Mouse (Mus musculus) hindbrain, embryonic 13.5 days (tissue): ENCODE data around the gene Maco1. TPM values are rescaled to one million over a fixed set of nuclear protein-coding genes. Genes with fewer than 3 reads are reported as not detected.

Experiments
- ATAC-seq: fragments of 200-750 bp; cut with Nextera tagmentation; 2 replicates; pipeline ENCODE4 v1.8.0; 2017; ENCODE audit warnings: moderate TSS enrichment; ENCODE audit not compliant: low FRiP score
- H3K27ac ChIP-seq: fragments of 300-500 bp; sonication (generic); 2 replicates; pipeline ENCODE4 v1.5.1; 2015; ENCODE audit warnings: inconsistent platforms, mild to moderate bottlenecking, moderate library complexity
- H3K27me3 ChIP-seq: fragments of 300-500 bp; sonication (generic); 2 replicates; pipeline ENCODE4 v1.6.1; 2015; ENCODE audit warnings: mild to moderate bottlenecking, inconsistent platforms
- H3K36me3 ChIP-seq: fragments of 300-500 bp; sonication (generic); 2 replicates; pipeline ENCODE4 v1.6.1; 2015; ENCODE audit warnings: mild to moderate bottlenecking, inconsistent platforms
- H3K4me1 ChIP-seq: fragments of 300-500 bp; sonication (generic); replicated peaks from 2 replicates; pipeline ENCODE4 v1.6.1; 2015; ENCODE audit warnings: inconsistent platforms
- H3K4me2 ChIP-seq: fragments of 300-500 bp; sonication (generic); 2 replicates; pipeline ENCODE4 v1.6.1; 2015; ENCODE audit warnings: inconsistent platforms, mild to moderate bottlenecking, moderate library complexity
- H3K4me3 ChIP-seq: fragments of 300-500 bp; sonication (generic); 2 replicates; pipeline ENCODE4 v1.5.1; 2015; ENCODE audit warnings: mild to moderate bottlenecking, inconsistent platforms
- H3K9ac ChIP-seq: fragments of 300-500 bp; sonication (generic); 2 replicates; pipeline ENCODE4 v1.6.1; 2015; ENCODE audit warnings: mild to moderate bottlenecking, inconsistent platforms
- H3K9me3 ChIP-seq: fragments of 300-500 bp; sonication (generic); 2 replicates; pipeline ENCODE4 v1.6.1; 2016; ENCODE audit warnings: inconsistent platforms
- WGBS: fragments of 180-500 bp; shearing (Covaris S2); methylation state at CpG from one replicate; pipeline ENCODE4 v1.1.7; 2015; 5-methylcytosine and 5-hydroxymethylcytosine counted together
- polyA plus RNA-seq: library from polyadenylated mRNA; unstranded; fragments of >200 nt; fragmentation: Nextera tagmentation; extraction: Ambion mirVana; gene quantifications from 2 replicates; pipeline ENCODE4 v1.2.1, GENCODE M21; 2015

Maco1 gene
- polyA plus RNA-seq, 1 experiment from 2014 or later: 112 TPM

GRCm38 (mm10) chr4:134766277-134766676 lies 86.9 kb downstream of the Maco1 start:
- H3K4me1 ChIP-seq: peaks cover 20% of the 10 kb centered on the region
- H3K9ac ChIP-seq: no peak overlapping the region
- H3K36me3 ChIP-seq: no peaks in the 10 kb centered on the region
- H3K27me3 ChIP-seq: peaks cover 65% of the 10 kb centered on the region
- 76% methylated on average over 6 of the region's 6 CpGs for WGBS
- no peaks in the 10 kb centered on the region for H3K9me3 ChIP-seq
- no peak for ATAC-seq
- H3K4me2 ChIP-seq: peak overlapping the region; percentile 80; the same call in 1 of the 2 replicates
- no peak overlapping the region for H3K27ac ChIP-seq
- H3K4me3 ChIP-seq: no peak overlapping the region

- Histone ChIP-seq H3K4me1 (peaks cover 29% of the 10 kb centered on the region), H3K27ac (no peak overlapping the region), H3K9ac (no peak overlapping the region), H3K4me3 (no peak overlapping the region), H3K4me2 (no peak overlapping the region), H3K9me3 (no peaks in the 10 kb centered on the region), H3K36me3 (no peaks in the 10 kb centered on the region), H3K27me3 (peaks cover 50% of the 10 kb centered on the region)
- 78% methylated on average over 3 of the region's 3 CpGs for WGBS
- no peak for ATAC-seq
Measured at GRCm38 (mm10) chr4:134764333-134764732, 88.8 kb downstream of the Maco1 start.

- no peaks in the 10 kb centered on the region for H3K36me3 ChIP-seq
- no peak overlapping the region for H3K4me2 ChIP-seq
- ATAC-seq: no peak
- no peaks in the 10 kb centered on the region for H3K9me3 ChIP-seq
- no peak overlapping the region for H3K27ac ChIP-seq
- WGBS: 86% methylated on average over 6 of the region's 6 CpGs
- H3K4me3 ChIP-seq: no peak overlapping the region
- no peak overlapping the region for H3K9ac ChIP-seq
- H3K27me3 ChIP-seq: peaks cover 31% of the 10 kb centered on the region
- peaks cover 16% of the 10 kb centered on the region for H3K4me1 ChIP-seq
Measured at GRCm38 (mm10) chr4:134762360-134762759, 90.8 kb downstream of the Maco1 start.

GRCm38 (mm10) chr4:134760793-134761201 lies 92.3 kb downstream of the Maco1 start:
- Histone ChIP-seq H3K4me2 (no peak overlapping the region), H3K27ac (no peak overlapping the region), H3K27me3 (peaks cover 15% of the 10 kb centered on the region), H3K9ac (no peak overlapping the region), H3K36me3 (no peaks in the 10 kb centered on the region), H3K4me3 (no peak overlapping the region), H3K9me3 (no peaks in the 10 kb centered on the region), H3K4me1 (peaks cover 15% of the 10 kb centered on the region)
- WGBS: 57% methylated on average over 9 of the region's 9 CpGs
- ATAC-seq: no peak

- Histone ChIP-seq H3K9ac (no peak overlapping the region), H3K9me3 (no peaks in the 10 kb centered on the region), H3K27ac (no peak overlapping the region), H3K27me3 (peaks cover 10% of the 10 kb centered on the region), H3K36me3 (no peaks in the 10 kb centered on the region), H3K4me2 (no peak overlapping the region), H3K4me3 (no peak overlapping the region), H3K4me1 (peaks cover 16% of the 10 kb centered on the region)
- no peak for ATAC-seq
- WGBS: 87% methylated on average over 6 of the region's 6 CpGs
Measured at GRCm38 (mm10) chr4:134760281-134760680, 92.9 kb downstream of the Maco1 start.

- H3K4me3 ChIP-seq: no peak overlapping the region
- H3K4me2 ChIP-seq: no peak overlapping the region
- no peak for ATAC-seq
- WGBS: 97% methylated on average over 7 of the region's 7 CpGs
- no peaks in the 10 kb centered on the region for H3K36me3 ChIP-seq
- no peak overlapping the region for H3K27ac ChIP-seq
- H3K4me1 ChIP-seq: peaks cover 23% of the 10 kb centered on the region
- H3K9ac ChIP-seq: no peak overlapping the region
- peaks cover 6% of the 10 kb centered on the region; the same call in 1 of the 2 replicates for H3K27me3 ChIP-seq
- no peaks in the 10 kb centered on the region for H3K9me3 ChIP-seq
Measured at GRCm38 (mm10) chr4:134759564-134759963, 93.6 kb downstream of the Maco1 start.

- WGBS: 93% methylated on average over 14 of the region's 14 CpGs
- ATAC-seq: no peak
- no peak overlapping the region for H3K4me3 ChIP-seq
- 0 out of 2 replicates have a peak, but pooled peaks cover 3% of the 10 kb centered on the region for H3K27me3 ChIP-seq
- H3K4me1 ChIP-seq: peaks cover 30% of the 10 kb centered on the region
- no peak overlapping the region for H3K4me2 ChIP-seq
- no peaks in the 10 kb centered on the region for H3K36me3 ChIP-seq
- H3K9me3 ChIP-seq: no peaks in the 10 kb centered on the region
- H3K9ac ChIP-seq: no peak overlapping the region
- no peak overlapping the region for H3K27ac ChIP-seq
Measured at GRCm38 (mm10) chr4:134758922-134759321, 94.2 kb downstream of the Maco1 start.

- no peak for ATAC-seq
- Histone ChIP-seq H3K4me3 (no peak overlapping the region), H3K9me3 (no peaks in the 10 kb centered on the region), H3K27ac (no peak overlapping the region), H3K36me3 (no peaks in the 10 kb centered on the region), H3K4me1 (peaks cover 35% of the 10 kb centered on the region), H3K27me3 (0 out of 2 replicates have a peak, but pooled peaks cover 3% of the 10 kb centered on the region), H3K9ac (no peak overlapping the region), H3K4me2 (no peak overlapping the region)
- 86% methylated on average over 4 of the region's 4 CpGs for WGBS
Measured at GRCm38 (mm10) chr4:134758367-134758766, 94.8 kb downstream of the Maco1 start.

GRCm38 (mm10) chr4:134756953-134757352 lies 96.2 kb downstream of the Maco1 start:
- peaks cover 39% of the 10 kb centered on the region for H3K4me1 ChIP-seq
- no peak overlapping the region for H3K4me2 ChIP-seq
- no peak overlapping the region for H3K27ac ChIP-seq
- H3K27me3 ChIP-seq: no peaks in the 10 kb centered on the region
- no peaks in the 10 kb centered on the region for H3K36me3 ChIP-seq
- WGBS: 82% methylated on average over 7 of the region's 7 CpGs
- no peaks in the 10 kb centered on the region for H3K9me3 ChIP-seq
- H3K4me3 ChIP-seq: no peak overlapping the region
- ATAC-seq: no peak
- no peak overlapping the region for H3K9ac ChIP-seq

- WGBS: 87% methylated on average over 13 of the region's 13 CpGs
- H3K4me3 ChIP-seq: no peak overlapping the region
Measured at GRCm38 (mm10) chr4:134754941-134755340, 98.2 kb downstream of the Maco1 start.

GRCm38 (mm10) chr4:134754371-134754770 lies 98.8 kb downstream of the Maco1 start:
- Histone ChIP-seq H3K4me3 (no peak overlapping the region), H3K36me3 (no peaks in the 10 kb centered on the region), H3K27ac (0 out of 2 replicates have a peak overlapping the region, but pooled peaks have one; percentile 30), H3K9me3 (no peaks in the 10 kb centered on the region), H3K4me1 (peaks cover 38% of the 10 kb centered on the region), H3K4me2 (no peak overlapping the region), H3K9ac (peak overlapping the region; percentile 19; the same call in 1 of the 2 replicates), H3K27me3 (no peaks in the 10 kb centered on the region)
- 43% methylated on average over 10 of the region's 10 CpGs for WGBS
- no peak for ATAC-seq

More at GRCm38 (mm10) chr4:134754941-134755340, 98.2 kb downstream of the Maco1 start:
- ATAC-seq: no peak
- Histone ChIP-seq H3K36me3 (no peaks in the 10 kb centered on the region), H3K9ac (no peak overlapping the region), H3K27ac (no peak overlapping the region), H3K9me3 (no peaks in the 10 kb centered on the region), H3K4me2 (no peak overlapping the region), H3K27me3 (no peaks in the 10 kb centered on the region), H3K4me1 (peaks cover 38% of the 10 kb centered on the region)

GRCm38 (mm10) chr4:134753516-134754261 lies 99.5 kb downstream of the Maco1 start:
- Histone ChIP-seq H3K27ac (peak overlapping the region; percentile 52; the same call in 1 of the 2 replicates), H3K36me3 (no peaks in the 10 kb centered on the region), H3K4me2 (no peak overlapping the region), H3K27me3 (no peaks in the 10 kb centered on the region), H3K4me1 (peaks cover 38% of the 10 kb centered on the region), H3K4me3 (no peak overlapping the region), H3K9me3 (no peaks in the 10 kb centered on the region), H3K9ac (0 out of 2 replicates have a peak overlapping the region, but pooled peaks have one; percentile 19)
- WGBS: 36% methylated on average over 17 of the region's 17 CpGs
- ATAC-seq: no peak
